Mouse (Mus musculus): ENCODE data around the gene Mgat5b.

- TF ChIP-seq CTCF (IDR thresholded peaks at IDR 0.05; ENCODE audit: low read depth, low read length) (no peak), GATA1 (IDR thresholded peaks at IDR 0.05; ENCODE audit: borderline replicate concordance, low read length) (no peak), GATA2 (IDR thresholded peaks at IDR 0.05; ENCODE audit: borderline replicate concordance, low read depth, low read length) (no peak), POLR2AphosphoS5 (IDR thresholded peaks at IDR 0.05; ENCODE audit: insufficient replicate concordance, low read depth, low read length) (no peak)
Observed at GRCm38 (mm10) chr11:116996976-116997375, 78.3 kb downstream of the Mgat5b start.
